ENCODE assay signal across 8 mouse cellular contexts in genomic region chr8:108707576-108708281, GRCm38 (mm10).
DNase-seq lines count a peak whose midpoint lies in the region; ATAC-seq lines count a peak whose summit lies in the region.

No protein-coding gene starts in this region.

- ATAC-seq in heart, embryonic 12.5 days (ENCODE audit: insufficient number of reproducible peaks, low FRiP score) = no peak
- no peak for ATAC-seq in hindbrain, embryonic 16.5 days
- no peak for ATAC-seq in midbrain, embryonic 15.5 days (replicated peaks)

- H3K27me3 ChIP-seq in heart, embryonic 12.5 days (replicated peaks) = no peaks in the 10 kb centered on the region
- peaks cover 3% of the 10 kb centered on the region; the same call in 1 of the 2 replicates for H3K27me3 ChIP-seq in hindbrain, embryonic 16.5 days (replicated peaks; ENCODE audit: control insufficient read depth, insufficient read depth, low read length)
- H3K27me3 ChIP-seq in midbrain, embryonic 15.5 days (replicated peaks) = no peaks in the 10 kb centered on the region

- no peak overlapping the region for H3K4me3 ChIP-seq in heart, embryonic 12.5 days
- no peak overlapping the region for H3K4me3 ChIP-seq in hindbrain, embryonic 16.5 days (ENCODE audit: low read length)
- H3K4me3 ChIP-seq in midbrain, embryonic 15.5 days = peak overlapping the region; percentile 83

- H3K36me3 ChIP-seq in heart, embryonic 12.5 days = no peaks in the 10 kb centered on the region
- no peaks in the 10 kb centered on the region for H3K36me3 ChIP-seq in hindbrain, embryonic 16.5 days (ENCODE audit: control insufficient read depth, insufficient read depth, low read length)
- H3K36me3 ChIP-seq in midbrain, embryonic 15.5 days (replicated peaks) = no peaks in the 10 kb centered on the region

- peak overlapping the region; percentile 38; the same call in 1 of the 2 replicates for H3K27ac ChIP-seq in heart, embryonic 12.5 days (ENCODE audit: poor library complexity, severe bottlenecking)
- peak overlapping the region; percentile 63 for H3K27ac ChIP-seq in hindbrain, embryonic 16.5 days (ENCODE audit: low read depth, low read length)
- peak overlapping the region; percentile 100 for H3K27ac ChIP-seq in midbrain, embryonic 15.5 days

- no peak overlapping the region for H3K9ac ChIP-seq in heart, embryonic 12.5 days
- no peak overlapping the region for H3K9ac ChIP-seq in hindbrain, embryonic 16.5 days (ENCODE audit: low read depth, low read length)
- peak overlapping the region; percentile 99 for H3K9ac ChIP-seq in midbrain, embryonic 15.5 days

- DNase-seq in heart, adult 8-10 months (ENCODE audit: low spot score) = no peak
- peak; percentile 1 for DNase-seq in embryo, embryonic 9.5 days (ENCODE audit: extremely low spot score)
- no peak for DNase-seq in testis, postnatal 14 days (ENCODE audit: low spot score)
- no peak for DNase-seq in urinary bladder, postnatal 36 days (ENCODE audit: low spot score in 2 of 2)
- no peak for DNase-seq in cerebellum, postnatal 36 days

- 39% methylated on average over 5 of the region's 5 CpGs for WGBS in heart, embryonic 12.5 days
- 25% methylated on average over 5 of the region's 5 CpGs for WGBS in hindbrain, embryonic 16.5 days
- WGBS in midbrain, embryonic 15.5 days = 13% methylated on average over 5 of the region's 5 CpGs

- H3K9me3 ChIP-seq in heart, embryonic 12.5 days (replicated peaks) = no peaks in the 10 kb centered on the region
- no peaks in the 10 kb centered on the region for H3K9me3 ChIP-seq in hindbrain, embryonic 16.5 days (ENCODE audit: control insufficient read depth, low read length)
- no peaks in the 10 kb centered on the region for H3K9me3 ChIP-seq in midbrain, embryonic 15.5 days

- no peak overlapping the region for H3K4me2 ChIP-seq in heart, embryonic 12.5 days
- H3K4me2 ChIP-seq in hindbrain, embryonic 16.5 days (ENCODE audit: low read length) = peak overlapping the region; percentile 65
- H3K4me2 ChIP-seq in midbrain, embryonic 15.5 days = peak overlapping the region; percentile 91

- H3K4me1 ChIP-seq in heart, embryonic 12.5 days (replicated peaks) = peaks cover 59% of the 10 kb centered on the region
- H3K4me1 ChIP-seq in hindbrain, embryonic 16.5 days (ENCODE audit: control insufficient read depth, insufficient read depth, low read depth, low read length) = peaks cover 8% of the 10 kb centered on the region
- H3K4me1 ChIP-seq in midbrain, embryonic 15.5 days = peaks cover 42% of the 10 kb centered on the region

Comparison
In these comparisons a context has a peak if more than half of its experiments do, and no peak if none do; other contexts are left out.
1. H3K27ac ChIP-seq: peak in every context shown above with its lines; median percentile 100 in midbrain, embryonic 15.5 days; 63 in hindbrain, embryonic 16.5 days; 38 in heart, embryonic 12.5 days.